Mouse (Mus musculus) spleen, adult 2 months (tissue): ENCODE measurements at regions not wholly inside any gene's neighbourhood (a gene's known extent, or its start where the extent isn't known, plus 50 kb on each side); places are given as distances from the start of the nearest gene placed in this dataset.

Source experiments
- CTCF ChIP-seq: fragments of 200-500 bp; IDR thresholded peaks from 2 replicates; pipeline ENCODE4 v1.5.1; 2011; ENCODE audit warnings: mild to moderate bottlenecking, inconsistent platforms; ENCODE audit not compliant: insufficient read depth, insufficient read length, insufficient replicate concordance; ENCODE audit errors: extremely low read depth
- POLR2A ChIP-seq: fragments of 200-500 bp; IDR thresholded peaks from 2 replicates; pipeline ENCODE4 v1.6.1; 2011; ENCODE audit warnings: low read depth, low read length, inconsistent platforms

DNA sequence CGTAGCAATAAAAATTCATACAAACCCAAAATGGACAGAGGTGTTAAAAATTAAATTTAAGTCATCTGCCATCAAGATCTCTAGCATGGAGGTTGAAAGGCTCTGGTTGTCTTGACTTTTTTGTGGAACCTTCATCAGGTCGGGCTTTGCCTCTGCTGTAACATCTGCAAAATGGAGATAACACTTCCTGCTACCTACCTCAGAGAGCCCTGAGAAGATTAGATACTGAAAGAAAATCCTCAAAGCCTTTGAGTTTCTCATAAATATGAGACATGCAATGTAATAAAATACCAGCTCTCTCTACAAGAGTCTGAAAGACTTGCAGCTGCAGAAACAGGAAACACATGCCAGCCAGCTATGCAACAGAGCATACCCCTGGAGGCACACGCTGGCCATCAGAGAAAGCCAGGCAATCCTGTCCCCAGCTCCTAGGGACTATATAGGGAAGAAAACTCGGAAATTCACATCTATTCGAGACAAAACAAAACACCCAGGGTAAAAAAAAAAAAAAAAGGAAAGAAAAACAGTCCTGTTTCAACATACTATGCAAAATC, 299.1 kb downstream of the Gm11361 start:
- TF ChIP-seq CTCF (no peak), POLR2A (no peak)
